Mouse (Mus musculus) heart, embryonic 11.5 days (tissue): ENCODE measurements around the gene Cmtm6. TPM values are rescaled to one million over a fixed set of nuclear protein-coding genes. Genes with fewer than 3 reads are reported as not detected.
A peak's percentile ranks its signal among the peaks of the same experiment; 100 is the strongest.

ENCODE experiments used
- ATAC-seq: fragments of 200-750 bp; cut with Nextera tagmentation; replicated peaks from 2 replicates; pipeline ENCODE4 v1.8.0; 2017; ENCODE audit warnings: moderate library complexity; ENCODE audit not compliant: insufficient number of reproducible peaks, low FRiP score, low TSS enrichment
- H3K27ac ChIP-seq: fragments of 300-500 bp; sonication (generic); 2 replicates; pipeline ENCODE4 v1.5.1; 2014; ENCODE audit warnings: mild to moderate bottlenecking, low read depth, low read length
- H3K27me3 ChIP-seq: fragments of 300-500 bp; sonication (generic); 2 replicates; pipeline ENCODE4 v1.6.1; 2014; ENCODE audit warnings: mild to moderate bottlenecking, low read length, mixed read lengths; ENCODE audit not compliant: control insufficient read depth, insufficient read depth
- H3K36me3 ChIP-seq: fragments of 300-500 bp; sonication (generic); 2 replicates; pipeline ENCODE4 v1.6.1; 2014; ENCODE audit warnings: mild to moderate bottlenecking, low read length, moderate library complexity, mixed read lengths; ENCODE audit not compliant: control insufficient read depth, insufficient read depth
- H3K4me1 ChIP-seq: fragments of 300-500 bp; sonication (generic); 2 replicates; pipeline ENCODE4 v1.6.1; 2014; ENCODE audit warnings: low read length; ENCODE audit not compliant: control insufficient read depth, insufficient read depth
- H3K4me2 ChIP-seq: fragments of 300-500 bp; sonication (generic); 2 replicates; pipeline ENCODE4 v1.6.1; 2014; ENCODE audit warnings: mild to moderate bottlenecking, moderate library complexity
- H3K4me3 ChIP-seq: fragments of 300-500 bp; sonication (generic); 2 replicates; pipeline ENCODE4 v1.5.1; 2014; ENCODE audit warnings: low read depth, low read length
- H3K9ac ChIP-seq: fragments of 300-500 bp; sonication (generic); 2 replicates; pipeline ENCODE4 v1.6.1; 2014; ENCODE audit warnings: mild to moderate bottlenecking, low read depth, low read length, moderate library complexity
- H3K9me3 ChIP-seq: fragments of 300-500 bp; sonication (generic); replicated peaks from 2 replicates; pipeline ENCODE4 v1.6.1; 2016; ENCODE audit warnings: low read length; ENCODE audit not compliant: control insufficient read depth
- WGBS: fragments of 180-500 bp; shearing (Covaris S2); extraction: QIAGEN DNeasy Blood & Tissue Kit; methylation state at CpG from one replicate; pipeline ENCODE4 v1.1.7; 2014; ENCODE audit not compliant: insufficient replicate concordance; 5-methylcytosine and 5-hydroxymethylcytosine counted together
- polyA plus RNA-seq: library from polyadenylated mRNA; unstranded; fragments of >200 nt; fragmentation: Nextera tagmentation; extraction: Ambion mirVana; gene quantifications from 2 replicates; pipeline ENCODE4 v1.2.1, GENCODE M21; 2014

Cmtm6 gene
- polyA plus RNA-seq, 1 experiment from 2014 or later = 35.6 TPM

- H3K4me1 ChIP-seq = peaks cover 13% of the 10 kb centered on the region
- peak overlapping the region; percentile 89; the same call in 1 of the 2 replicates for H3K27ac ChIP-seq
- H3K36me3 ChIP-seq = no peaks in the 10 kb centered on the region
- WGBS = 12% methylated on average over 23 of the region's 23 CpGs
- no peaks in the 10 kb centered on the region for H3K27me3 ChIP-seq
- H3K9ac ChIP-seq = peak overlapping the region; percentile 94
- ATAC-seq = no peak
- peak overlapping the region; percentile 77 for H3K4me2 ChIP-seq
- no peaks in the 10 kb centered on the region for H3K9me3 ChIP-seq
- H3K4me3 ChIP-seq = peak overlapping the region; percentile 77
Observed at GRCm38 (mm10) chr9:114779984-114780745, 49.2 kb downstream of the Cmtm6 start.

GRCm38 (mm10) chr9:114780746-114781525, 50.0 kb downstream of the Cmtm6 start:
- peak overlapping the region; percentile 77 for H3K4me2 ChIP-seq
- peaks cover 17% of the 10 kb centered on the region for H3K4me1 ChIP-seq
- peak; percentile 29 for ATAC-seq
- H3K9ac ChIP-seq = peak overlapping the region; percentile 94
- no peaks in the 10 kb centered on the region for H3K9me3 ChIP-seq
- no peaks in the 10 kb centered on the region for H3K36me3 ChIP-seq
- peak overlapping the region; percentile 89 for H3K27ac ChIP-seq
- H3K27me3 ChIP-seq = no peaks in the 10 kb centered on the region
- under 1% methylated on average over 38 of the region's 38 CpGs for WGBS
- H3K4me3 ChIP-seq = peak overlapping the region; percentile 77

GRCm38 (mm10) chr9:114781526-114782212, 50.8 kb downstream of the Cmtm6 start, which contains the start of gene Cmtm7:
Gene Cmtm7, minus strand, starts transcription at chr9:114781856.
- 1% methylated on average over 54 of the region's 54 CpGs for WGBS
- H3K9ac ChIP-seq = peak within 1 kb of the TSS; percentile 94
- H3K4me3 ChIP-seq = peak within 1 kb of the TSS; percentile 77
- H3K4me1 ChIP-seq = peaks cover 18% of the 10 kb centered on the region
- no peaks in the 10 kb centered on the region for H3K36me3 ChIP-seq
- no peaks in the 10 kb centered on the region for H3K9me3 ChIP-seq
- peak within 1 kb of the TSS; percentile 77 for H3K4me2 ChIP-seq
- H3K27ac ChIP-seq = peak within 1 kb of the TSS; percentile 89
- H3K27me3 ChIP-seq = no peaks in the 10 kb centered on the region
- ATAC-seq = peak; percentile 83

GRCm38 (mm10) chr9:114785432-114786125, 54.7 kb downstream of the Cmtm6 start:
- Histone ChIP-seq H3K4me2 (peak overlapping the region; percentile 36), H3K9me3 (no peaks in the 10 kb centered on the region), H3K36me3 (no peaks in the 10 kb centered on the region), H3K27ac (no peak overlapping the region), H3K4me3 (no peak overlapping the region), H3K9ac (no peak overlapping the region), H3K27me3 (no peaks in the 10 kb centered on the region), H3K4me1 (peaks cover 9% of the 10 kb centered on the region)
- 7% methylated on average over 16 of the region's 16 CpGs for WGBS
- ATAC-seq = no peak

- ATAC-seq = no peak
- Histone ChIP-seq H3K9me3 (no peaks in the 10 kb centered on the region), H3K27me3 (no peaks in the 10 kb centered on the region), H3K4me1 (peaks cover 8% of the 10 kb centered on the region), H3K4me2 (no peak overlapping the region), H3K27ac (no peak overlapping the region), H3K9ac (no peak overlapping the region), H3K36me3 (no peaks in the 10 kb centered on the region), H3K4me3 (no peak overlapping the region)
- WGBS = 92% methylated on average over 5 of the region's 5 CpGs
Observed at GRCm38 (mm10) chr9:114787134-114787533, 56.2 kb downstream of the Cmtm6 start.

- no peak for ATAC-seq
Observed at GRCm38 (mm10) chr9:114787716-114788115, 56.8 kb downstream of the Cmtm6 start.

GRCm38 (mm10) chr9:114788697-114789096, 57.8 kb downstream of the Cmtm6 start:
- no peaks in the 10 kb centered on the region for H3K27me3 ChIP-seq
- H3K9me3 ChIP-seq = no peaks in the 10 kb centered on the region
- ATAC-seq = no peak
- no peaks in the 10 kb centered on the region for H3K36me3 ChIP-seq
- 68% methylated on average over 8 of the region's 8 CpGs for WGBS
- H3K4me2 ChIP-seq = no peak overlapping the region
- no peak overlapping the region for H3K4me3 ChIP-seq
- H3K27ac ChIP-seq = no peak overlapping the region
- no peak overlapping the region for H3K9ac ChIP-seq
- H3K4me1 ChIP-seq = peaks cover 8% of the 10 kb centered on the region

More at GRCm38 (mm10) chr9:114787716-114788115, 56.8 kb downstream of the Cmtm6 start:
- Histone ChIP-seq H3K36me3 (no peaks in the 10 kb centered on the region), H3K9ac (no peak overlapping the region), H3K27me3 (no peaks in the 10 kb centered on the region), H3K4me2 (no peak overlapping the region), H3K4me1 (peaks cover 8% of the 10 kb centered on the region), H3K4me3 (no peak overlapping the region), H3K9me3 (no peaks in the 10 kb centered on the region), H3K27ac (no peak overlapping the region)
- 87% methylated on average over 7 of the region's 7 CpGs for WGBS

- no peak for ATAC-seq
- no peaks in the 10 kb centered on the region for H3K36me3 ChIP-seq
- no peaks in the 10 kb centered on the region for H3K27me3 ChIP-seq
- no peak overlapping the region for H3K27ac ChIP-seq
- WGBS = 67% methylated on average over 7 of the region's 7 CpGs
- H3K9me3 ChIP-seq = no peaks in the 10 kb centered on the region
- no peak overlapping the region for H3K4me2 ChIP-seq
- no peak overlapping the region for H3K4me3 ChIP-seq
- peaks cover 8% of the 10 kb centered on the region for H3K4me1 ChIP-seq
- H3K9ac ChIP-seq = no peak overlapping the region
Observed at GRCm38 (mm10) chr9:114789557-114789956, 58.6 kb downstream of the Cmtm6 start.
